Mouse (Mus musculus): Measurements from ENCODE around the gene Rdx. TPM values are rescaled to one million over a fixed set of nuclear protein-coding genes. Genes with fewer than 3 reads are reported as not detected.

The Rdx gene
- polyA plus RNA-seq, 1 experiment from 2014 or later, result 148 TPM

DNA sequence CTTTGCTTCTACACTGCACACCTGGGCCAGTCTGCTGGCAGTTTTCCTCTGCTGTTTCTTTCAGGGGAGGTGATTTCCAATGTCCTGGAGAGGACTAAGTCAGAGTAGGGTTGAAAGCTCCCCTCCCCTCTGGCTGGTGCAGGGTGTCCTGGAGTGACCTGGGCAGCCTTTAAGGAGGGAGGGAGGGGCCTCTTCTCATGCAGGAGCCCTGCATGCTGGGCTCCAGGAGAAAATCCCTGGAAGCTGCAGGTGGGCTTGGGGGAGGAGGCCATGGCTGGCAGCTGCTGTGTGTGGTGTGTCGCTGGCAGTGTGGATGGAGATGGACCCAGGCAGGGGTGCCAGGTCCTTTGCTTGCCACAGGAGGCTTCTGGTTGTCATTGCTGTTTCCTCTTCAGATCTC, 50.4 kb downstream of the Rdx start:
- Histone ChIP-seq H3K27ac (no peak overlapping the region), H3K4me2 (replicated peaks) (no peak overlapping the region), H3K36me3 (peaks cover 7% of the 10 kb centered on the region), H3K9ac (no peak overlapping the region), H3K4me3 (no peak overlapping the region), H3K9me3 (no peaks in the 10 kb centered on the region), H3K27me3 (no peaks in the 10 kb centered on the region), H3K4me1 (0 out of 2 replicates have a peak, but pooled peaks cover 3% of the 10 kb centered on the region)
- WGBS, result 17% methylated on average over 1 of the region's 1 CpGs
- no peak for ATAC-seq (ENCODE audit: low FRiP score, low read depth)

DNA sequence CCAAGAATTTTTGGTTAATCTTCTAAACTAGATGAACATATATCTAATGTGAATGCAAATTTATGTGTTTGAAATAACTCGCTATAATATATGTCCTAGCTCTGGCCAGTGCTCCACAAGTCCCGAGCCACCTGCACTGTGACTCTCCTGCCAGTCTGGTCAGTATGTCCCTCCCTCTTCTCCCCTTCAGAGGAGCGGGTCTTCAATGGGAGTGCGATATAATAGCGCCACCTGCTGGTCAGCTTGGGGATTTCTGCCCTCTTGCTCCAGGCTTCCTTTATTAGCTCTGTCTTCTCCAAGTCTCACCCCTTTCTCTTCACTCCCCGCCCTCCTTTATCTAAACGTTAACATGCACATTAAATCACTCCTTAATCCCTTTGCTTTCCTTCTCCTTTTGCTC, 51.6 kb downstream of the Rdx start:
- ATAC-seq (ENCODE audit: low FRiP score, low read depth), result no peak; the same call in 1 of the 2 replicates
- no peaks in the 10 kb centered on the region for H3K27me3 ChIP-seq
- H3K9me3 ChIP-seq, result no peaks in the 10 kb centered on the region
- no peak overlapping the region for H3K27ac ChIP-seq
- no peaks in the 10 kb centered on the region for H3K36me3 ChIP-seq
- H3K4me2 ChIP-seq (replicated peaks), result no peak overlapping the region
- H3K4me3 ChIP-seq, result no peak overlapping the region
- H3K4me1 ChIP-seq, result 0 out of 2 replicates have a peak, but pooled peaks cover 6% of the 10 kb centered on the region
- 2% methylated on average over 7 of the region's 7 CpGs for WGBS
- no peak overlapping the region for H3K9ac ChIP-seq

DNA sequence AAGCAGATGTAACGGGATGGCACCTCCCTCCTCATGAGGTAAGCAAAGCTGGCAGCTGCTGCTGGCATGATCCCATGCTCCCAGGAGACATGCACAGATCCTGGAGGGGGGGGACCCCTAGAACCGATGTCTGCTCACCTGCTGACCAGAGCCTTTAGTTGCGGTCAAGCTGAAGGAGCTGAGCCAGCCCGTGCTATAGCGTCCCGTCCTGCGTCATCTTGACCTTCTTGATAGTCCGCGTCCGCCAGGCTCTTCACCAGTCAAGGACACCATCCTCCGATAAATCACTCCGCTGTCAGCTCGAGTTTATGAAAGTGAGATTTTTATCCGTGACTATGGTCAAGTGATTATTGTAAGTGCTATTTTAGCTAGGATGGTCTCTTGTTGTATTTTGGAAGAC, 53.5 kb downstream of the Rdx start:
- Histone ChIP-seq H3K9ac (no peak overlapping the region), H3K4me3 (no peak overlapping the region), H3K36me3 (no peaks in the 10 kb centered on the region), H3K9me3 (no peaks in the 10 kb centered on the region), H3K27ac (no peak overlapping the region), H3K4me2 (replicated peaks) (no peak overlapping the region), H3K4me1 (0 out of 2 replicates have a peak, but pooled peaks cover 6% of the 10 kb centered on the region), H3K27me3 (no peaks in the 10 kb centered on the region)
- WGBS, result 90% methylated on average over 14 of the region's 14 CpGs
- no peak for ATAC-seq (ENCODE audit: low FRiP score, low read depth)

DNA sequence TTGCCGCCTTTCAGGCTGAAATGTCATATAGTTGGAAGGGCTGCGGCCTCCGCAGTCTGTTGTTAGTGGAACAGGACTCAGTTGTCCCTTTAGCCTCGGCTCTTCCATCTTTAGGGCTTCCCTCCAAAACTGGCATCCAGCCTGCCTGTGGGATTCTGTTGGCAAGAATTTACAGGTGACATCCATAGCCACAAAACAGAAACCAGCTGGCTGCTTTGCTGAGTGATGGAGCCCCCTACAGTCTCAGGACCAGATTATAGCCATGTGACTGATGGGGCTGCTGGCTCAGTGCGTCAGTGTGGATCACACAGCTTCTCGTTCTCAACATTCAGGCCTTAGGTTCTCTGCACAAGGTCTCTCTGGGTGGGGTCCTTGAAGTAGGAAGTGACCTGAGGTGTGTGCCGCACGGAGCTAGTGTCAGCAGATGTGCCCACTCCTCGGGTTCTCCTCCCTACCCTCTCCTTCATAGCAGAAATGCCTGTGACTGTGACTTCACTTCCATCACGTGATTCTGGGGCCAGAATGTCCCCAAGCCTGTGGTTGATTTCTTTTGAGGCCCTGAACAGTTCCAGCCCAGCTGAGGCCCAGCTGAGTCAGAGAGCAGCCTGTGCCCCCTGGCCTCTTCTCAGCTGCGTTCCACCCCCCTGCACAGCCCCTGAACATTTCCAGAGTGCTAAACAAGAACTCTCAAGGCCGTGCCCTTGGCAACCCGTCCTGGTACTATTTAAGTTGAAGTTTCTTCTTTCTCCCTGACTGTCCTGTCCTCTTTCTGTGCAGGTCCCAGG, 55.3 kb downstream of the Rdx start:
- no peaks in the 10 kb centered on the region for H3K36me3 ChIP-seq
- no peak for ATAC-seq (ENCODE audit: low FRiP score, low read depth)
- no peak overlapping the region for H3K9ac ChIP-seq
- no peak overlapping the region for H3K4me2 ChIP-seq (replicated peaks)
- H3K27me3 ChIP-seq, result no peaks in the 10 kb centered on the region
- H3K27ac ChIP-seq, result no peak overlapping the region
- 67% methylated on average over 13 of the region's 13 CpGs for WGBS
- H3K4me3 ChIP-seq, result no peak overlapping the region
- 0 out of 2 replicates have a peak, but pooled peaks cover 5% of the 10 kb centered on the region for H3K4me1 ChIP-seq
- H3K9me3 ChIP-seq, result no peaks in the 10 kb centered on the region

DNA sequence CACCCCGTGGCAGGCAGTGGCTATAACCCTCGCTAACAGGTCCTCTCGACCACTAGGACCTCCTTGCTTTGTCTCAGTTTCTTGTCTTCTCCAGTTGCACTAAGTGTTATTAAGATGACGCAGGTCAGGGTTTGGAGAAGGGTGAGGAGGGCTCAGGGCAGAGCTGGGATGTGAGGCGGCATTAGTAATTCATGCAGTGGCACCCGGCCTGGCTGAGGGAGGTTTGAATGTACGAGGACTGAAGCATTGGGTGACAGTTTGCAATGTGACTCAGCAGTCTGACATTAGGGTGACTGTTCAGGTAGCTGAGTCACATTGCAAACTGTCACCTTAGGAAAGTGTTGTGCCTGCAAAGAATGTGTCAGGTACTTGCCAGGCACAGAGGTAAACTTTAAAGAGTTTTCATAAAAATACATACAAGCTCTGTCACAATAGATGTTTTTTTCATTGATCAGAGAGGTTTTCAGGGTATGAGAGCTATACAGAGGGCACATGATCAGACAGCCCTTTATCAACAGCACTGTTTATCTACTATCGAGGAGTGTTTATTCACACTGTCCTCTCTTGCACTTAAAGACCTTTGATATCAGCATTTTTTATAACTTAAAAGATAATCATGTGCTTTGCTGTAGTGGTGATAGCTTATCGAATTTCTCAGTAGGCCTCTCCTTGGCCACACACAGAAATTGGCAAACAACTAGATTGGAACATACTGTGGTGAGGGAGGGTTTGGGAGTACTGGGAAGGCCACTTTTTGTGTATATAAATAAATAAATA, 56.7 kb downstream of the Rdx start:
- no peaks in the 10 kb centered on the region for H3K27me3 ChIP-seq
- H3K9me3 ChIP-seq, result no peaks in the 10 kb centered on the region
- H3K27ac ChIP-seq, result no peak overlapping the region
- H3K4me1 ChIP-seq, result 0 out of 2 replicates have a peak, but pooled peaks cover 3% of the 10 kb centered on the region
- no peak overlapping the region for H3K4me3 ChIP-seq
- no peak overlapping the region for H3K4me2 ChIP-seq (replicated peaks)
- no peak for ATAC-seq (ENCODE audit: low FRiP score, low read depth)
- 79% methylated on average over 9 of the region's 9 CpGs for WGBS
- no peaks in the 10 kb centered on the region for H3K36me3 ChIP-seq
- no peak overlapping the region for H3K9ac ChIP-seq

DNA sequence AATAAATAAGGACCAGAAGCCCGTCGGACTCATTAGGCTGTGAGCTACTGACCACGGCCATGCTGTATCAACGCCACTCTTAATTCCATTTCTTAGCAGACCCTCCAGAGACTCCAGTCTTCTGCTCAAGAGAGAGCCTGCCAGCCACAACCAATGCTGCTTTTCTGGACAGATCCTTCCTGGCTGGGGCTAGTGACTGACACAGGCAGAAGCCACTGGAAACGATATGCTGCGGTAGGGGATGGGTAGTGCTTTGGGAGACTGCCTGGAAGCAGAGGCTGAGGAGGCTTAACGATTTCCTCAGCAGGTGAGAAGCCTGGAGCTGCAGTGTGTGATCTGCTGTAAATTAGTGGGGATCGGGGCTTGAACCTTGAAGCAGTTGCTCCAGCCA, 57.2 kb downstream of the Rdx start:
- WGBS, result 66% methylated on average over 8 of the region's 8 CpGs
- Histone ChIP-seq H3K27ac (no peak overlapping the region), H3K9ac (no peak overlapping the region), H3K4me2 (replicated peaks) (no peak overlapping the region), H3K4me1 (0 out of 2 replicates have a peak, but pooled peaks cover 3% of the 10 kb centered on the region), H3K27me3 (no peaks in the 10 kb centered on the region), H3K36me3 (no peaks in the 10 kb centered on the region), H3K9me3 (no peaks in the 10 kb centered on the region), H3K4me3 (no peak overlapping the region)
- no peak for ATAC-seq (ENCODE audit: low FRiP score, low read depth)

DNA sequence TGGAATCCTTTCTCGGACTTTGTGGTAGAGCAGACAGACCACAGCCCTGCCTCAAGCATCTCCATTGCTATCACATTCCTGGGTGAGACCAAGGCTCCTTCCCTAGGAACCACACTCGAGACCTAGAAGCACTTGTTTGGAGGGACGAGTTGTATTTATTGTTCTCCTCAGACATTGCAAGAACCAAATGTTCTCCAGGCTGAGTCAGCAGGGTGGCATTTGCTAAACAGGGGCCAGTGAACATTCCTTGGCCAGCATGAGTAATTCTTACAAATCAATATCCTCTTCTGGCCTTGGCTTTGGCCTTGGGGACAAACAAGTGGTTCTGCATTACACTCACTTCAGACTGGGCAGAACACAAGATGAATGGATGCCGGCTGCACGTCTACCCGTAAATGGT, 58.5 kb downstream of the Rdx start:
- H3K9ac ChIP-seq, result no peak overlapping the region
- no peak overlapping the region for H3K4me2 ChIP-seq (replicated peaks)
- no peaks in the 10 kb centered on the region for H3K36me3 ChIP-seq
- no peak overlapping the region for H3K4me3 ChIP-seq
- ATAC-seq (ENCODE audit: low FRiP score, low read depth), result no peak
- H3K27me3 ChIP-seq, result no peaks in the 10 kb centered on the region
- 79% methylated on average over 6 of the region's 6 CpGs for WGBS
- no peak overlapping the region for H3K27ac ChIP-seq
- H3K9me3 ChIP-seq, result no peaks in the 10 kb centered on the region
- H3K4me1 ChIP-seq, result 0 out of 2 replicates have a peak, but pooled peaks cover 3% of the 10 kb centered on the region

DNA sequence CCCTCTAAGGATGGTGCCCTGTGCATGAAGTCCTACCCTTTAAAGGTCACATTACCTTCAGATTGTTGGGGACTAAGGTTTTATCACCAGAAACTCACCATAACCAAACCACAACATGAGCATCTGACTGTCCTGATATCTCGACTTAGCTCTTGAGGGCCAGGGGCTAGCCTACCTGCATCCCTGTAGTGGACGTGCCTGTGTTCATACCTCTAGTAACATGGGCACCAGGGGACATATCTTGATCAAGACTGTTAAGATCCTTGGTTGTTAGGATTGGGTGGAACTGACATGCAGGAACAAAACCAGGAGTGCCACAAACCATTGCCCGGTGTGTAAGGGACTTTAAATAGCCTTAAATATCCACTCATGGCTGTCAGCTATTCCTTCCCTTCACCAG, 60.2 kb downstream of the Rdx start:
- ATAC-seq (ENCODE audit: low FRiP score, low read depth), result no peak
- Histone ChIP-seq H3K4me3 (no peak overlapping the region), H3K9me3 (no peaks in the 10 kb centered on the region), H3K4me1 (0 out of 2 replicates have a peak, but pooled peaks cover 3% of the 10 kb centered on the region), H3K27me3 (no peaks in the 10 kb centered on the region), H3K36me3 (peaks cover 6% of the 10 kb centered on the region), H3K4me2 (replicated peaks) (no peak overlapping the region), H3K27ac (no peak overlapping the region), H3K9ac (no peak overlapping the region)
- WGBS, result 93% methylated on average over 3 of the region's 3 CpGs

DNA sequence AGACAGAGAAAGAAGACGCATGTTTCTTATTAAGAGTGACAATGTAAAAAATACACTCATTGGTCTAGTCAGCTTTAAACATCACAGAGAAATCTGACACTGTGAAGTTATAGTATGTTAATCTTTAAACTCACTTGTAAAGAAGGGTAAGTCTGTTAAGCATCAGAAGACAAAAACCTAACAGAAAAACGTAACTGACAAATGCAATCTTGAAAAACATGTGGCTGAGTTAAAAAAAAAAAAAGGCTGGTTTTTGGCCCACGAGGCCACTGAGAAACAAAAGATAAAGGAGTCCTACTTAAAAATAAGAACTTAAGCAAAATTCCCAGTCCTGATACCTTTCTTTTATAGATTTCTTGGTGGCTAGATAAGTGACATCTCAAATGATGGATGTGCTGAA, 63.8 kb downstream of the Rdx start:
- Histone ChIP-seq H3K4me2 (replicated peaks) (no peak overlapping the region), H3K9me3 (no peaks in the 10 kb centered on the region), H3K9ac (no peak overlapping the region), H3K4me1 (no peaks in the 10 kb centered on the region), H3K36me3 (peaks cover 14% of the 10 kb centered on the region), H3K27me3 (no peaks in the 10 kb centered on the region), H3K4me3 (no peak overlapping the region), H3K27ac (no peak overlapping the region)
- ATAC-seq (ENCODE audit: low FRiP score, low read depth), result no peak
- WGBS, result 49% methylated on average over 3 of the region's 3 CpGs

DNA sequence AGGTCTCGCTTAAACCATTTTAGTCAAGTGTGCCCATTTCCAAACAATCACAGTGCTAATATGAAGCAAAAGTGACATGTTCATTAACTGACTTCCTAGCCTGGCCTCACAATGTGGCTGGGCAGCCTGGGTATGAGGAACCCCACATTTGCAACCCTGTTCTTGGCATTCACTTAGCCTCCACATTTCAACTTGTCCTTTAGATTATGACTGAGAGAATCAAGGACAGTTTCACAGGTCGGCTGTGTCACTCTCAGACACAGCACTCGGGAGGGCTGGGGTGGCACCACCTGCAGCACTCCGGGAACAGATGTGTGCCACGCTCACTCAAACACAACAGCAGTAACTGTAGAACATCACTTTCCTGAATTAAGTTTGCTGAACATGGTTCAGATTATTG, 66.1 kb downstream of the Rdx start:
- no peaks in the 10 kb centered on the region for H3K9me3 ChIP-seq
- ATAC-seq (ENCODE audit: low FRiP score, low read depth), result no peak
- WGBS, result 88% methylated on average over 5 of the region's 5 CpGs
- H3K27ac ChIP-seq, result no peak overlapping the region
- no peaks in the 10 kb centered on the region for H3K27me3 ChIP-seq
- peaks cover 28% of the 10 kb centered on the region for H3K36me3 ChIP-seq
- no peak overlapping the region for H3K4me2 ChIP-seq (replicated peaks)
- H3K4me3 ChIP-seq, result no peak overlapping the region
- no peak overlapping the region for H3K9ac ChIP-seq
- H3K4me1 ChIP-seq, result no peaks in the 10 kb centered on the region

DNA sequence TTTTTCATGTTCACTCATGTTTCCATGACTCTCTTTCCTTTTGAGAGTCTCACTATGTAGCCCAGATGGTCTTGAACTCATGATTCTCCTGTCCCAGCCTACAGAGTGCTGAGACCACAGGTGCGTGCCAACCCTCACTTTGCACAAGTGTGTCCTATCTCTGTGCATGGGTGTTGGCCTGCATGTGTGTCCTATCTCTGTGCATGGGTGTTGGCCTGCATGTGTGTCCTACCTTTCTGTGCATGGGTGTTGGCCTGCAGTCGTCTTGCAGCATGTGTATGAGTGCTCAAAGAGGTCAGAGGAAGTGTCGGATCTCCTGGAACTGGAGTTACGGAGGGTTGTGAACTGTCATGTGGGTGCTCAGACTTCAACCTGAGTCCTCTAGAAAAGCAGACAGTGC, 72.2 kb downstream of the Rdx start:
- no peak for ATAC-seq (ENCODE audit: low FRiP score, low read depth)
- H3K9ac ChIP-seq, result no peak overlapping the region
- H3K27me3 ChIP-seq, result no peaks in the 10 kb centered on the region
- no peaks in the 10 kb centered on the region for H3K9me3 ChIP-seq
- 91% methylated on average over 4 of the region's 4 CpGs for WGBS
- H3K4me2 ChIP-seq (replicated peaks), result no peak overlapping the region
- no peaks in the 10 kb centered on the region for H3K4me1 ChIP-seq
- H3K27ac ChIP-seq, result no peak overlapping the region
- H3K4me3 ChIP-seq, result no peak overlapping the region
- H3K36me3 ChIP-seq, result peaks cover 40% of the 10 kb centered on the region

DNA sequence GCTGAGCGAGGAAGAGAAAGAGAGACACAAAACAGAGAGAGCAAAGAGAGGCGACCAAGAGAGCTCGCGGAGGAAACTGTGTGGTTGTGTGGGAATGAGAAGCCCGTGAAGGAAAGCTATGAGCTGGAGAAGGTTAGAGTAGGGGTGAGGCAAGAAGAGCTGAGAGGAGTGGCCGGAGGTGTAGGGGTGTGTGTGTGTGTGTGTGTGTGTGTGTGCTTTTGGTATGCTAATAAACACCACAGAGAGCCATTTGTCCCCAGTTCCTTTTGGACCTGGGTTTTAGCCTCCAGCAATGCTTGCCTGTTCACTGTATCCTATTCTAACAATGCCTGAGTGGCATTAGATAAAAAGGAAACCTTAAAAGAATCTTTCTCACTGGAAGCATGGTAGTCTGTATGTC, 78.3 kb downstream of the Rdx start:
- H3K27me3 ChIP-seq, result no peaks in the 10 kb centered on the region
- ATAC-seq (ENCODE audit: low FRiP score, low read depth), result no peak
- no peaks in the 10 kb centered on the region for H3K4me1 ChIP-seq
- 88% methylated on average over 6 of the region's 6 CpGs for WGBS
- H3K27ac ChIP-seq, result no peak overlapping the region
- no peaks in the 10 kb centered on the region for H3K9me3 ChIP-seq
- H3K4me2 ChIP-seq (replicated peaks), result no peak overlapping the region
- peaks cover 12% of the 10 kb centered on the region for H3K36me3 ChIP-seq
- H3K9ac ChIP-seq, result no peak overlapping the region
- no peak overlapping the region for H3K4me3 ChIP-seq

Measured in limb, embryonic 13.5 days (tissue).